Mouse (Mus musculus) liver, embryonic 11.5 days (tissue): Measurements from ENCODE around the gene En1. TPM values are rescaled to one million over a fixed set of nuclear protein-coding genes. Genes with fewer than 3 reads are reported as not detected.

Experiments
- ATAC-seq: fragments of 200-750 bp; cut with Nextera tagmentation; replicated peaks from 2 replicates; pipeline ENCODE4 v1.8.0; 2017; ENCODE audit warnings: moderate number of reproducible peaks, mild to moderate bottlenecking, moderate TSS enrichment, moderate library complexity; ENCODE audit not compliant: low FRiP score
- DNase-seq: peaks from one replicate; pipeline ENCODE4 v3.0.0-alpha.2; 2017; ENCODE audit warnings: low spot score
- H3K27ac ChIP-seq: fragments of 300-500 bp; sonication (generic); 2 replicates; pipeline ENCODE4 v1.5.1; 2014; ENCODE audit warnings: mild to moderate bottlenecking, low read depth, low read length, control low read depth
- H3K27me3 ChIP-seq: fragments of 300-500 bp; sonication (generic); replicated peaks from 2 replicates; pipeline ENCODE4 v1.6.1; 2014; ENCODE audit warnings: low read length, mixed read lengths; ENCODE audit not compliant: control insufficient read depth, insufficient read depth
- H3K36me3 ChIP-seq: fragments of 300-500 bp; sonication (generic); 2 replicates; pipeline ENCODE4 v1.6.1; 2014; ENCODE audit warnings: mild to moderate bottlenecking, low read length, moderate library complexity, mixed read lengths; ENCODE audit not compliant: control insufficient read depth, insufficient read depth
- H3K4me1 ChIP-seq: fragments of 300-500 bp; sonication (generic); replicated peaks from 2 replicates; pipeline ENCODE4 v1.6.1; 2014; ENCODE audit warnings: low read length, mixed read lengths; ENCODE audit not compliant: control insufficient read depth, insufficient read depth
- H3K4me2 ChIP-seq: fragments of 300-500 bp; sonication (generic); 2 replicates; pipeline ENCODE4 v1.6.1; 2014; ENCODE audit warnings: mild to moderate bottlenecking, control low read depth, moderate library complexity
- H3K4me3 ChIP-seq: fragments of 300-500 bp; sonication (generic); 2 replicates; pipeline ENCODE4 v1.5.1; 2014; ENCODE audit warnings: low read depth, low read length, control low read depth
- H3K9ac ChIP-seq: fragments of 300-500 bp; sonication (generic); 2 replicates; pipeline ENCODE4 v1.6.1; 2014; ENCODE audit warnings: low read depth, low read length, control low read depth
- H3K9me3 ChIP-seq: fragments of 300-500 bp; sonication (generic); 2 replicates; pipeline ENCODE4 v1.6.1; 2016; ENCODE audit warnings: low read length, inconsistent platforms, mixed read lengths; ENCODE audit not compliant: control insufficient read depth
- WGBS: fragments of 180-500 bp; shearing (Covaris S2); extraction: QIAGEN DNeasy Blood & Tissue Kit; methylation state at CpG from one replicate; pipeline ENCODE4 v1.1.7; 2014; 5-methylcytosine and 5-hydroxymethylcytosine counted together
- polyA plus RNA-seq: library from polyadenylated mRNA; unstranded; fragments of >200 nt; fragmentation: Nextera tagmentation; extraction: Ambion mirVana; gene quantifications from 2 replicates; pipeline ENCODE4 v1.2.1, GENCODE M21; 2014

Gene En1
- polyA plus RNA-seq, 1 experiment from 2014 or later: 1.1 TPM

DNA sequence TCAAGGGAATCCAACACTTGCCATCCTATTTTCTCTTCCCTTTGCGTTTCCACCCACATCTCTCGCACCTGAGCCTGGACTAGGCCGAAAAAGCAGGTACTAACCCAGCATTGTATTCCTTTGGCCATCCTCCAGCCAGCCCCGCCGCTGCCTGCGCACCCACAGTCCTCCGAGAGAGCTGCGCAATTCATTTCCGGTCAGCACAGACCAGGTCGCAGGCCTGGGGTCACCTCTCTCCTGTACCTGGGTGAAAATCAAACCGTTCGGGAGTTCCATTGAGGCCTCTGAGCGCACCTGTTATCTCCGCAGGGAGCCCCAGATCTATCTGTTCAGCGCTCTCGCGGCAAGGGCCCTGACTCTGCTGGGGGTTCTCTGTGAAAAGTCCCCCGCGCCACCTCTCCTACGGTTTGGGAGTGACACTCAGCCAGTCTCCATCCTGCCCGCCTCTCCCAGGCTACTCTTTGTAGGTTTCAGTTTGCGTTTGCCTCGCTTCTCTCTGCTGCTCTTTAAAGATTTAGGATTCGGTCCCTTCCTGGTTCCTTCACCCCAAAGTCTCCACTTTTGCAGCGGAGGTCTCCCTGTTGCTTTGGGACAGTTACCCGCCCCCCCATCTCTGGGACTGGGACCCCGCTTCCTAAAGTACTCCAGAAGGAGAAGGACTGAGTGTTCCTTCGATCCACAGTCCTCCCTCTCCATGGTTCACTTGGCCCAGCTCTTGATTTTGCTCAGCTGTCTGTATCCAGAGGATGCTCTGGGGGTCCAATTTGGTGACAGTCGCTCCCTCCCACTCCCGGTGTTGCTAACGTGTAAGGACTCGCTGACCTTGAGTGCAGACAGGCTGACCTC, 11.5 kb downstream of the En1 start:
- H3K9me3 ChIP-seq: no peaks in the 10 kb centered on the region
- H3K27ac ChIP-seq: no peak overlapping the region
- no peaks in the 10 kb centered on the region for H3K4me1 ChIP-seq
- no peak overlapping the region for H3K9ac ChIP-seq
- peaks cover 98% of the 10 kb centered on the region for H3K27me3 ChIP-seq
- no peak overlapping the region for H3K4me2 ChIP-seq
- no peaks in the 10 kb centered on the region for H3K36me3 ChIP-seq
- no peak overlapping the region for H3K4me3 ChIP-seq
- DNase-seq (no peak), ATAC-seq (no peak)
- 4% methylated on average over 32 of the region's 32 CpGs for WGBS

DNA sequence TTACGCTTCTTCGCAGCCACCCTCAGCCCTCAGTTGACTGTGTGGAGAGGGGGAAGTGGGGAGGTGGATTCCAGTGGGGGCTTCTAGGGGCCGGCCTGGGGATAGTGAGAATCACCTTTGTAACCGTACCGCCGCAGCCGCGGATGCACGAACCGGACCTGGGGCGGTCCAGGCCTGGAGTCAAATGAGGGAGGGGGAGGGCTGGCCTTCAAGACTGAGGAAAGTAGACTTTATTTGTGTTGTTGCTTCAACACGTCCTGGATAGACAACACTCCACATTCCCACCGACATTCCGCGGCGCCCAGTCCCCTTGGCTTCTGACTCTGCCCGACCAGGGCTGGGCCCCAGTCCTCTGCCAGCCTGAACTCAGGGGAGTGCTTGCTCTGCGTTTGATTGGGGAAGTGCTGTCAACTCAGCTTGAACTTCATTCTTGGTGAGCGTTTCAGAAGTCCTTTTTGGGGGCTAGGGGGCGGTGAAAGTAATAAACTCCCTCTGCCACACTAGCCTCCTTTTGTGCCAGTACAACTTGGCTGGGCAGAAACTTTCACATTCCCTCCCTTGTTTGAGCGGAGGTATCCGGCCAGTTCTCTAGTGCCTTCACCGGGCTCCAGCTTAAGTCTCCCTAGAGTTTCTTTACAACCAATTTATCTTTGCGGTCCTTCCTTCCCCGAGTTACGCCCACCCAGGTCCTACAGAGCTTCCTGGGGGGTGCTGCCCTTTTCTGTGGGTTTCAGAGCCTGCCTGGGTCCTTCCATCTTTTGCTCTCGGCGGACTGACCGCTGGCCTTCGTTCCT, 12.3 kb downstream of the En1 start:
- Histone ChIP-seq H3K27me3 (peaks cover 95% of the 10 kb centered on the region), H3K4me1 (no peaks in the 10 kb centered on the region), H3K9ac (no peak overlapping the region), H3K27ac (no peak overlapping the region), H3K4me3 (no peak overlapping the region), H3K36me3 (no peaks in the 10 kb centered on the region), H3K4me2 (no peak overlapping the region), H3K9me3 (no peaks in the 10 kb centered on the region)
- DNase-seq (no peak), ATAC-seq (no peak)
- 3% methylated on average over 30 of the region's 30 CpGs for WGBS

DNA sequence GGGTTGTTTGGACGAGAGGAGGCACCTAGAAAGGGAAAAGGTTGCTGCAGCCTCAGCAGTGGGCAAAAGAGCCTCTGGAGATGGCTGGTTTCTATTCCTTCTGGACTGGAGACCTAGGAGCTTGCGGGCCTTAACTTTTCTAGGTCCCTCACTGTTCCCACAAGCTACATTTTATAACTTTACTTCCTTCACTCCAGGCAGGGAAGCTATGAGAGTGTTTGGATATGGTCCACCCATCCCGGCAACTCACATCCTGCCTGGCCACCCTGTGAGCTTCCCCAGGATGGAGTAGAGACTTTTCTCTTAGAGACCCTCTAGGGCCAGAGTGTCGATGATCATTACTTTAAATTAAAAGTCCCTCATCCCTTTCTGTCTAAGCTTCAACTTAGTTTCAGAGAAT, 13.3 kb downstream of the En1 start:
- Histone ChIP-seq H3K4me2 (no peak overlapping the region), H3K27ac (no peak overlapping the region), H3K4me3 (no peak overlapping the region), H3K4me1 (no peaks in the 10 kb centered on the region), H3K36me3 (no peaks in the 10 kb centered on the region), H3K9ac (no peak overlapping the region), H3K27me3 (peaks cover 90% of the 10 kb centered on the region), H3K9me3 (no peaks in the 10 kb centered on the region)
- ATAC-seq: no peak
- no peak for DNase-seq
- 6% methylated on average over 4 of the region's 4 CpGs for WGBS

DNA sequence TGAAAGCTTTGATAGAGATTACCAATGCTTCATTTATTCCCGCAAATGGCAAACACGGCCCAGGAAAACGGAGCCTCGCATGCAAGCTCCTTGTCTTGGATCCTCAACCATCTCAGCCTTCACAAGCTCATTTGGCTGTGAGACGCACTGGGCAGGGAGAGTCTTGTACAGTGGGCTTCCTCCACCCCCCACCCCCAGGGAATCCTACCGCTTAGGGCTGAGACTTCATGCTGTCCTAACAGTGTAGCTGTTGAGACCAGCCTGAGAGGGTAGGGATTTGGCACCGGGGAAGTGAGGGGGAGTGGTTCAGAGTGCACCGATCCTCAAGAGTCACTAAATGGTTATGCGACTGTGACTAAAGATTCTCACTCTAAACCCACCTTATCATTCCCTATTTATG, 13.7 kb downstream of the En1 start:
- DNase-seq (no peak), ATAC-seq (no peak)
- Histone ChIP-seq H3K36me3 (no peaks in the 10 kb centered on the region), H3K27ac (no peak overlapping the region), H3K9ac (no peak overlapping the region), H3K9me3 (no peaks in the 10 kb centered on the region), H3K4me1 (no peaks in the 10 kb centered on the region), H3K4me3 (no peak overlapping the region), H3K4me2 (no peak overlapping the region), H3K27me3 (peaks cover 86% of the 10 kb centered on the region)
- WGBS: 5% methylated on average over 9 of the region's 9 CpGs

DNA sequence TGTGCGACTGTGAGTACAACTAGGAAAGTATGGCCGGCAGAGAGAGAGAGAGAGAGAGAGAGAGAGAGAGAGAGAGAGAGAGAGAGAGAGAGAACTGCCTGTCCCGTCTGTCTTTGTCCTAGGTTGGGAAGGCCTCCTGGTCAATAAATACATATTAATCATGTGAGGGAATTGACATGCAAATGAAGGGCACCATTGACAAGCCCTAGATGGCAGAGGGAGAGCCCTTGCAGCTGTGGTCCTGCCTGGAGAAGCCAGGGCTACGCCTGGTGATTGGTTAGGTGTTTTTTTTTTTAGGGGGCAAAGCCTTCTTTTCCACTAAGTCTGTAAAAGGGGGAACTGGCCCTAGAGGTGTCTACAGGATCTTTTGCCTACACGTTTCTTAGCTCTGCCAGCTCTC, 19.2 kb downstream of the En1 start:
- no peak overlapping the region for H3K27ac ChIP-seq
- no peaks in the 10 kb centered on the region for H3K9me3 ChIP-seq
- no peaks in the 10 kb centered on the region for H3K4me1 ChIP-seq
- ATAC-seq: no peak
- H3K9ac ChIP-seq: no peak overlapping the region
- DNase-seq: no peak
- no peak overlapping the region for H3K4me2 ChIP-seq
- H3K27me3 ChIP-seq: peaks cover 39% of the 10 kb centered on the region
- 46% methylated on average over 5 of the region's 5 CpGs for WGBS
- no peak overlapping the region for H3K4me3 ChIP-seq
- H3K36me3 ChIP-seq: no peaks in the 10 kb centered on the region

DNA sequence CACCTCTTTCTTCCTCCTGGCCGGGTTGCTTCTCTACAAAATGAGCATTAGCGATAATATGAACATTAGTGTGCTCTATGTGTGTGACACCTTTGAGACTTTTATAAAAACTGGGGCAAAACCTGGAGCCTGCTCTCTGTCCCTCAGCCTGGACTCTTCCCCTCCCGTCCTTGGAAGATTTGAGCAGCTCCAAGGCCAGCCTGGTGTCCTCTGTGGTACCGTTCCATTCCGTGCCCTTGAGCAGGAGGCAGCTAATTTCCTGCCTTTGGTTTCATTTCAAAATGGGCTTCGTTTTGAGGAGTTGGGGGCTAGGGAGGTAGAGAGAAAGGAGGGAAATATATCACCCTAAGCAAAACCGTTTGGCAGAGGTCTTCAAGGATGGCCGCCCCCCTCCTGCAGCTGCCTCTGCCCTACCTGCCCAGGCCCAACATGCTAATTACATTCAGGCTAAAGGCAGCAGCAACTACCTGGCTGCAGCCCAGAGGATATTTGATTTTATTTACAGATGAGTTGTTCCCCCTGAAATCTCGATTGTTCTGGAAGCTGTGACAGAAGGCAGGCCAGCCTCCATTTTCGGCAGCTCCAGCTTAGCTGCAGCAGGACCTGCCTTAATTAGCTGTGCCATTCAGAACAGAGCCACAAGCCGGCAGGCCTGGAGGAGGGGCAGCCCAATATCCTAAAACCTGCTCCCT, 24.9 kb downstream of the En1 start:
- Histone ChIP-seq H3K9me3 (no peaks in the 10 kb centered on the region), H3K9ac (no peak overlapping the region), H3K4me3 (no peak overlapping the region), H3K4me2 (no peak overlapping the region), H3K36me3 (no peaks in the 10 kb centered on the region), H3K27ac (no peak overlapping the region), H3K4me1 (no peaks in the 10 kb centered on the region), H3K27me3 (peaks cover 8% of the 10 kb centered on the region; the same call in 1 of the 2 replicates)
- DNase-seq: no peak
- WGBS: 59% methylated on average over 11 of the region's 11 CpGs
- ATAC-seq: no peak

DNA sequence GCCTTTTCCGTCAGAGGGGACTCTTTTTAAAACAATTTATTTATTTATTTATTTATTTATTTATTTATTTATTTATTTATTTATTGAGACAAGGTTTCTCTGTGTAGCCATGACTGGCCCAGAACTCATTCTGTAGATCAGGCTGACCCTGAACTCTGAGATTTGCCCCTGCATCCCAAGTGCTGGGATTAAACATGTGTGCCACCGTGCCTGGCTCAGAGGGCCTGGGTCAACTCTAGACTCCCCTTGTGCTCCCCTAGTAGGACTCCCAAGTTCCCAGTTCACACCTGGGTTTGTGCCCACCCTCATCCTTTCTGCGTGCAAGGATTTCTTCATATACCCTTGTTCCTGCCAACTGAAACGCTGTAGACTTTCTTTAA, 25.4 kb downstream of the En1 start:
- Histone ChIP-seq H3K27me3 (peaks cover 7% of the 10 kb centered on the region; the same call in 1 of the 2 replicates), H3K36me3 (no peaks in the 10 kb centered on the region), H3K4me2 (no peak overlapping the region), H3K9me3 (no peaks in the 10 kb centered on the region), H3K4me1 (no peaks in the 10 kb centered on the region), H3K4me3 (no peak overlapping the region), H3K27ac (no peak overlapping the region), H3K9ac (no peak overlapping the region)
- ATAC-seq (no peak), DNase-seq (no peak)
- WGBS: 73% methylated on average over 4 of the region's 4 CpGs

DNA sequence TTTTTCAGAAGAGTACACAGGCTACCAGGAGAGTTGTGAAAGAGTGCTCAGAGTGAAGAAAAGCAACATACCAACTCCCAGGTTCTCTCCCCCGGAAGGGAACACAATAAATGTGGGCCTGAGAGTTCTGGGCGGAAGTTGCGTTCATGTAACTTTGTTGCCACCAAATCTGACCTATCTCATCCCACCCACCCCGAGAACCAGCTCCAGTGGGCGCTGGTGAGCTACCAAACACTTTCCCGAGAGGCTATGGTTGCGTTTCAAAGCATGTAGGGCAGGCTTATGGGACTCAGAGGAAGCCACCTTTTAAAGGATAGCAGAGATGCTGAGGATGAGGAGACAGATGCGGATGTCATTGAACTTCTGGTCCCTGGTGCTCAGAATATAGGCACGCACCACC, 26.6 kb downstream of the En1 start:
- Histone ChIP-seq H3K4me3 (no peak overlapping the region), H3K36me3 (no peaks in the 10 kb centered on the region), H3K9me3 (no peaks in the 10 kb centered on the region), H3K4me1 (no peaks in the 10 kb centered on the region), H3K9ac (no peak overlapping the region), H3K27ac (no peak overlapping the region), H3K4me2 (no peak overlapping the region), H3K27me3 (peaks cover 4% of the 10 kb centered on the region; the same call in 1 of the 2 replicates)
- no peak for DNase-seq
- ATAC-seq: no peak
- 51% methylated on average over 9 of the region's 9 CpGs for WGBS
